ENCODE assay signal across 12 mouse cellular contexts in the genomic region with DNA sequence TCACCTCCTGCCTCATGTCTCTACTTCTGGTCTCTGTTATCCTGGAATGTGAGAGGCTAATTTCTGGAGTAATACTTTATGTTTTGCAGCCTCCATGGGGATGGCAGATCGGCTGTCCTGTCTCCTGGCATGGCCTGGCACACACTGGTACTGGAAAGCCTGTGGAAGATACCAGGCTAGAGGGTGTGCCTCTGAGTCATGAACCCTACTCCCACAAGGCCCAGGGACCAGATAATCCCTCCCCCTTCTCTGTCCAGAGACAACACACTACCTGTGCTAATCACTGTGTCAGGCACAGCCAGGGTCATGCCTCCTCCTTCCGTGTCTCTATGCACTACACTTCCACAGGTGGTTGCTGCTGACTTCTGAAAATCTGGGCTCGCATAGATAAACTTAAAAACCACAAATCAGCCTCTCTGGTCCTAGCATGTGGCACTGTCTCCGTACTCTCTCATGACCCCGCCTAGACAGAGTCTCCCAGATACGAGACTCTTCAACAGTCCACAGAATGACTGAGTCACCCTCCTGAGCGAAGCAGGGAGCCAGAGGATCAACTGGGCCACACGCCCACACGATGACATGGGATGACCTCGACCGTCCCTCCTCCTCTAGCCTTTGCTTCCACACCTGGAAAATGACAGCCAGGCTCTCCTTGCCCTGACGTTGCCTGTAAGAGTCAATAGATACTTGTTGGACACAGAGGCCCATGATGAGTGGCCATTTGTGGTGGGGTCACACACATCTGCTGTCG. TPM values are rescaled to one million over a fixed set of nuclear protein-coding genes. Genes with fewer than 3 reads are reported as not detected.
DNase-seq lines count a peak whose midpoint lies in the region; ATAC-seq lines count a peak whose summit lies in the region.
"Had no signal": no experiment of that assay in that cellular context is flagged by ENCODE, and none has a peak within 500 bp of the region (broad histone marks: within the 10 kb centered on the region; RNA-seq: fewer than 3 reads in every experiment).

No protein-coding gene starts in this region.

- ATAC-seq in hindbrain, embryonic 12.5 days (ENCODE audit: low FRiP score) = 0 out of 2 replicates have a peak, but pooled peaks have one; percentile 24
- ATAC-seq in hindbrain, embryonic 14.5 days (ENCODE audit: low FRiP score) = no peak
- peak; percentile 51 for ATAC-seq in megakaryocyte-erythroid progenitor cell, adult 5-6 weeks (replicated peaks; ENCODE audit: low FRiP score, low TSS enrichment, poor library complexity, severe bottlenecking)
- no peak for ATAC-seq in heart, embryonic 11.5 days (replicated peaks; ENCODE audit: insufficient number of reproducible peaks, low FRiP score, low TSS enrichment)

- no peak overlapping the region for H3K4me2 ChIP-seq in hindbrain, embryonic 12.5 days (replicated peaks)
- no peak overlapping the region for H3K4me2 ChIP-seq in hindbrain, embryonic 14.5 days (replicated peaks)
- no peak overlapping the region for H3K4me2 ChIP-seq in heart, embryonic 11.5 days
- H3K4me2 ChIP-seq: heart, embryonic 15.5 days; limb, embryonic 15.5 days; midbrain, embryonic 13.5 days had no signal

- 0 out of 2 replicates have a peak, but pooled peaks cover 5% of the 10 kb centered on the region for H3K27me3 ChIP-seq in hindbrain, embryonic 12.5 days
- H3K27me3 ChIP-seq in hindbrain, embryonic 14.5 days (ENCODE audit: control insufficient read depth, insufficient read depth, low read length) = no peaks in the 10 kb centered on the region
- peaks cover 3% of the 10 kb centered on the region; the same call in 1 of the 2 replicates for H3K27me3 ChIP-seq in heart, embryonic 11.5 days (ENCODE audit: control insufficient read depth, insufficient read depth, low read length)
- peaks cover 36% of the 10 kb centered on the region for H3K27me3 ChIP-seq in limb, embryonic 10.5 days (ENCODE audit: low read depth, poor library complexity, severe bottlenecking)
- H3K27me3 ChIP-seq: limb, embryonic 15.5 days had no signal

- H3K4me1 ChIP-seq in hindbrain, embryonic 12.5 days = peaks cover 5% of the 10 kb centered on the region; the same call in 1 of the 2 replicates
- H3K4me1 ChIP-seq in hindbrain, embryonic 14.5 days (replicated peaks; ENCODE audit: control insufficient read depth, insufficient read depth, low read length) = no peaks in the 10 kb centered on the region
- H3K4me1 ChIP-seq in heart, embryonic 11.5 days (ENCODE audit: control insufficient read depth, insufficient read depth, low read length) = no peaks in the 10 kb centered on the region
- H3K4me1 ChIP-seq in limb, embryonic 10.5 days = peaks cover 23% of the 10 kb centered on the region
- H3K4me1 ChIP-seq: heart, embryonic 15.5 days had no signal

- no peak overlapping the region for H3K4me3 ChIP-seq in hindbrain, embryonic 12.5 days
- no peak overlapping the region for H3K4me3 ChIP-seq in hindbrain, embryonic 14.5 days (replicated peaks; ENCODE audit: low read length)
- H3K4me3 ChIP-seq in heart, embryonic 11.5 days (ENCODE audit: low read depth, low read length) = no peak overlapping the region
- H3K4me3 ChIP-seq in limb, embryonic 10.5 days = no peak overlapping the region
- H3K4me3 ChIP-seq: heart, embryonic 15.5 days; hindbrain, embryonic 10.5 days; limb, embryonic 15.5 days; midbrain, embryonic 13.5 days had no signal

- H3K36me3 ChIP-seq in hindbrain, embryonic 12.5 days = no peaks in the 10 kb centered on the region
- no peaks in the 10 kb centered on the region for H3K36me3 ChIP-seq in hindbrain, embryonic 14.5 days (replicated peaks; ENCODE audit: control insufficient read depth, insufficient read depth)
- no peaks in the 10 kb centered on the region for H3K36me3 ChIP-seq in heart, embryonic 11.5 days (ENCODE audit: control insufficient read depth, insufficient read depth, low read length)
- H3K36me3 ChIP-seq in limb, embryonic 10.5 days = no peaks in the 10 kb centered on the region
- H3K36me3 ChIP-seq: heart, embryonic 15.5 days; hindbrain, embryonic 10.5 days; limb, embryonic 15.5 days; midbrain, embryonic 13.5 days had no signal

- H3K9ac ChIP-seq in hindbrain, embryonic 12.5 days = no peak overlapping the region
- H3K9ac ChIP-seq in hindbrain, embryonic 14.5 days = no peak overlapping the region
- H3K9ac ChIP-seq in heart, embryonic 11.5 days (ENCODE audit: low read depth, low read length) = no peak overlapping the region
- H3K9ac ChIP-seq: heart, embryonic 15.5 days; limb, embryonic 15.5 days; midbrain, embryonic 13.5 days had no signal

- no peak for DNase-seq in hindbrain, embryonic 14.5 days (ENCODE audit: low spot score)
- peak; percentile 36 for DNase-seq in MN1 (ENCODE audit: low spot score)
- peak; percentile 61 for DNase-seq in adrenal gland, postnatal 10 days
- DNase-seq in limb, embryonic 10.5 days (ENCODE audit: low spot score) = no peak
- DNase-seq: cerebellum, adult 11 months had no signal

- no peak overlapping the region for H3K27ac ChIP-seq in hindbrain, embryonic 12.5 days
- H3K27ac ChIP-seq in hindbrain, embryonic 14.5 days = no peak overlapping the region
- no peak overlapping the region for H3K27ac ChIP-seq in heart, embryonic 11.5 days (ENCODE audit: low read depth, low read length)
- H3K27ac ChIP-seq in limb, embryonic 10.5 days = no peak overlapping the region
- H3K27ac ChIP-seq: heart, embryonic 15.5 days; hindbrain, embryonic 10.5 days; limb, embryonic 15.5 days; midbrain, embryonic 13.5 days had no signal

- no peaks in the 10 kb centered on the region for H3K9me3 ChIP-seq in hindbrain, embryonic 12.5 days (replicated peaks)
- no peaks in the 10 kb centered on the region for H3K9me3 ChIP-seq in hindbrain, embryonic 14.5 days (ENCODE audit: control insufficient read depth, low read length)
- no peaks in the 10 kb centered on the region for H3K9me3 ChIP-seq in heart, embryonic 11.5 days (replicated peaks; ENCODE audit: control insufficient read depth, low read length)
- no peaks in the 10 kb centered on the region for H3K9me3 ChIP-seq in limb, embryonic 10.5 days (replicated peaks)
- H3K9me3 ChIP-seq: heart, embryonic 15.5 days; hindbrain, embryonic 10.5 days; limb, embryonic 15.5 days; midbrain, embryonic 13.5 days had no signal

- 80% methylated on average over 13 of the region's 13 CpGs for WGBS in hindbrain, embryonic 12.5 days
- WGBS in hindbrain, embryonic 14.5 days = 80% methylated on average over 13 of the region's 13 CpGs
- WGBS in heart, embryonic 11.5 days (ENCODE audit: insufficient replicate concordance) = 64% methylated on average over 13 of the region's 13 CpGs
- WGBS in limb, embryonic 10.5 days = 78% methylated on average over 13 of the region's 13 CpGs

RNA-seq across cellular contexts. Expression of a gene that starts 57.5 kb away (rescaled TPM):
- polyA plus RNA-seq in hindbrain, embryonic 12.5 days (2016; fragmentation: Nextera tagmentation; extraction: Ambion mirVana) = 0.48 and 0.90 TPM in 2 replicates
- polyA plus RNA-seq in hindbrain, embryonic 14.5 days (2014; fragmentation: Nextera tagmentation; extraction: Ambion mirVana) = 1.0 and 1.4 TPM in 2 replicates
- total RNA-seq in adrenal gland, postnatal 10 days (2021) = 1 to 10 TPM; 1.4 to 3.7 TPM
- total RNA-seq in megakaryocyte-erythroid progenitor cell, adult 5-6 weeks (2014; fragmentation: Nextera tagmentation) = not detected in 2 replicates
- total RNA-seq in megakaryocyte-erythroid progenitor cell, adult 5-6 weeks (2017) = 0.27 TPM in 1 of 2 replicates, not detected in the other
- polyA plus RNA-seq in heart, embryonic 11.5 days (2014; fragmentation: Nextera tagmentation; extraction: Ambion mirVana) = 0.21 and 0.29 TPM in 2 replicates
- not detected in 2 replicates for polyA plus RNA-seq in limb, embryonic 10.5 days (2016; fragmentation: Nextera tagmentation; extraction: Ambion mirVana)

Comparison
In these comparisons a context has a peak if more than half of its experiments do, and no peak if none do; other contexts are left out.
1. ATAC-seq: peak in hindbrain, embryonic 12.5 days (single experiment) and megakaryocyte-erythroid progenitor cell, adult 5-6 weeks (single experiment); none in hindbrain, embryonic 14.5 days (single experiment) and heart, embryonic 11.5 days (single experiment).
2. DNase-seq: peak in MN1 (single experiment) and adrenal gland, postnatal 10 days (single experiment); none in hindbrain, embryonic 14.5 days (single experiment) and limb, embryonic 10.5 days (single experiment).